Mouse (Mus musculus) forebrain, postnatal 0 days (tissue): ENCODE data around the gene Ccp110. TPM values are rescaled to one million over a fixed set of nuclear protein-coding genes. Genes with fewer than 3 reads are reported as not detected.

Experiments
- ATAC-seq: fragments of 200-750 bp; cut with Nextera tagmentation; 2 replicates; pipeline ENCODE4 v1.8.0; 2017; ENCODE audit warnings: mild to moderate bottlenecking, moderate library complexity
- DNase-seq: peaks from one replicate; pipeline ENCODE4 v3.0.0-alpha.2; 2015
- H3K27ac ChIP-seq: fragments of 300-500 bp; sonication (generic); 2 replicates; pipeline ENCODE4 v1.5.1; 2014; ENCODE audit warnings: low read depth, mild to moderate bottlenecking, antibody characterized with exemption, low read length, moderate library complexity, mixed read lengths
- H3K27me3 ChIP-seq: fragments of 300-500 bp; sonication (generic); 2 replicates; pipeline ENCODE4 v1.6.1; 2014; ENCODE audit warnings: mild to moderate bottlenecking, low read length, mixed read lengths; ENCODE audit not compliant: insufficient read depth
- H3K36me3 ChIP-seq: fragments of 300-500 bp; sonication (generic); 2 replicates; pipeline ENCODE4 v1.6.1; 2014; ENCODE audit warnings: mild to moderate bottlenecking, moderate library complexity; ENCODE audit not compliant: insufficient read depth
- H3K4me1 ChIP-seq: fragments of 300-500 bp; sonication (generic); 2 replicates; pipeline ENCODE4 v1.6.1; 2014; ENCODE audit warnings: antibody characterized with exemption; ENCODE audit not compliant: insufficient read depth
- H3K4me2 ChIP-seq: fragments of 300-500 bp; sonication (generic); 2 replicates; pipeline ENCODE4 v1.6.1; 2014; ENCODE audit warnings: low read depth, mild to moderate bottlenecking, moderate library complexity
- H3K4me3 ChIP-seq: fragments of 300-500 bp; sonication (generic); 2 replicates; pipeline ENCODE4 v1.5.1; 2014; ENCODE audit warnings: low read depth, low read length, mixed read lengths
- H3K9ac ChIP-seq: fragments of 300-500 bp; sonication (generic); 2 replicates; pipeline ENCODE4 v1.6.1; 2014; ENCODE audit warnings: mild to moderate bottlenecking
- H3K9me3 ChIP-seq: fragments of 300-500 bp; sonication (generic); 2 replicates; pipeline ENCODE4 v1.6.1; 2016; ENCODE audit warnings: low read length
- CTCF ChIP-seq: sonication (generic); IDR thresholded peaks from 2 replicates; pipeline ENCODE4 v1.5.1; 2016; ENCODE audit warnings: antibody characterized with exemption, control low read depth, low read depth
- WGBS: fragments of 180-500 bp; shearing (Covaris S2); extraction: QIAGEN DNeasy Blood & Tissue Kit; methylation state at CpG from one replicate; pipeline ENCODE4 v1.1.7; 2014; 5-methylcytosine and 5-hydroxymethylcytosine counted together
- polyA plus RNA-seq: library from polyadenylated mRNA; unstranded; fragments of >200 nt; fragmentation: Nextera tagmentation; extraction: Ambion mirVana; gene quantifications from 2 replicates; pipeline ENCODE4 v1.2.1, GENCODE M21; 2015
- total RNA-seq: library from RNA; depleted of rRNA; stranded (reverse); fragments of >200 nt; gene quantifications from 2 replicates; pipeline ENCODE4 v1.2.3, GENCODE M21; 2014

The Ccp110 gene
- total and polyA plus RNA-seq, 2 experiments from 2014 or later: 13.3 to 33.6 TPM

- Histone ChIP-seq H3K9ac (no peak overlapping the region), H3K27ac (no peak overlapping the region), H3K4me2 (no peak overlapping the region), H3K4me3 (no peak overlapping the region), H3K4me1 (no peaks in the 10 kb centered on the region), H3K27me3 (no peaks in the 10 kb centered on the region), H3K9me3 (no peaks in the 10 kb centered on the region), H3K36me3 (peaks cover 70% of the 10 kb centered on the region)
- TF ChIP-seq CTCF: no peak
- DNase-seq: no peak
- ATAC-seq: no peak
- 94% methylated on average over 6 of the region's 6 CpGs for WGBS
These were observed 16.2 kb upstream of the Ccp110 start for GRCm38 (mm10) chr7:118696146-118696545.

- 80% methylated on average over 4 of the region's 4 CpGs for WGBS
These were observed 15.2 kb upstream of the Ccp110 start for GRCm38 (mm10) chr7:118697168-118697567.

GRCm38 (mm10) chr7:118698882-118699281 is 13.5 kb upstream of the Ccp110 start:
- H3K27me3 ChIP-seq: no peaks in the 10 kb centered on the region
- no peak overlapping the region for H3K27ac ChIP-seq
- no peak overlapping the region for H3K9ac ChIP-seq
- no peaks in the 10 kb centered on the region for H3K9me3 ChIP-seq
- no peak overlapping the region for H3K4me2 ChIP-seq
- H3K36me3 ChIP-seq: peaks cover 48% of the 10 kb centered on the region
- DNase-seq: no peak
- whole genome bisulfite sequencing: 96% methylated on average over 9 of the region's 9 CpGs
- no peak for ATAC-seq
- H3K4me1 ChIP-seq: 0 out of 2 replicates have a peak, but pooled peaks cover 7% of the 10 kb centered on the region
- TF ChIP-seq CTCF: no peak
- H3K4me3 ChIP-seq: no peak overlapping the region

More at GRCm38 (mm10) chr7:118697168-118697567, 15.2 kb upstream of the Ccp110 start:
- Histone ChIP-seq H3K27me3 (no peaks in the 10 kb centered on the region), H3K4me2 (no peak overlapping the region), H3K9ac (no peak overlapping the region), H3K9me3 (no peaks in the 10 kb centered on the region), H3K4me1 (no peaks in the 10 kb centered on the region), H3K4me3 (no peak overlapping the region), H3K27ac (no peak overlapping the region), H3K36me3 (peaks cover 60% of the 10 kb centered on the region)
- no peak for ATAC-seq
- no peak for DNase-seq
- no peak for TF ChIP-seq CTCF

GRCm38 (mm10) chr7:118703144-118703561 is 9.2 kb upstream of the Ccp110 start:
- Histone ChIP-seq H3K4me3 (no peak overlapping the region), H3K27me3 (no peaks in the 10 kb centered on the region), H3K27ac (no peak overlapping the region), H3K9me3 (no peaks in the 10 kb centered on the region), H3K4me2 (no peak overlapping the region), H3K4me1 (peaks cover 22% of the 10 kb centered on the region), H3K36me3 (peaks cover 9% of the 10 kb centered on the region; the same call in 1 of the 2 replicates), H3K9ac (no peak overlapping the region)
- 83% methylated on average over 15 of the region's 15 CpGs for WGBS
- no peak for TF ChIP-seq CTCF
- DNase-seq (no peak), ATAC-seq (no peak)

- peaks cover 22% of the 10 kb centered on the region for H3K4me1 ChIP-seq
- 68% methylated on average over 9 of the region's 9 CpGs for WGBS
- DNase-seq (no peak), ATAC-seq (no peak)
- H3K4me2 ChIP-seq: peak overlapping the region; percentile 63
- 0 out of 2 replicates have a peak overlapping the region, but pooled peaks have one; percentile 94 for H3K27ac ChIP-seq
- H3K36me3 ChIP-seq: no peaks in the 10 kb centered on the region; the same call in 1 of the 2 replicates
- TF ChIP-seq CTCF: no peak
- H3K9ac ChIP-seq: peak overlapping the region; percentile 93
- H3K27me3 ChIP-seq: no peaks in the 10 kb centered on the region
- no peaks in the 10 kb centered on the region for H3K9me3 ChIP-seq
- H3K4me3 ChIP-seq: peak overlapping the region; percentile 86
These were observed 8.1 kb upstream of the Ccp110 start for GRCm38 (mm10) chr7:118704001-118704850.

GRCm38 (mm10) chr7:118705101-118705961 is 7.0 kb upstream of the Ccp110 start, which contains the start of gene Gde1:
TSS of gene Gde1 (minus strand) at chr7:118705778.
- H3K4me3 ChIP-seq: peak within 1 kb of the TSS; percentile 86
- peaks cover 22% of the 10 kb centered on the region for H3K4me1 ChIP-seq
- ATAC-seq (peak; percentile 97), DNase-seq (peak; percentile 93)
- peak; percentile 27 for TF ChIP-seq CTCF
- no peaks in the 10 kb centered on the region for H3K27me3 ChIP-seq
- H3K4me2 ChIP-seq: peak within 1 kb of the TSS; percentile 63
- peak within 1 kb of the TSS; percentile 93 for H3K9ac ChIP-seq
- 2% methylated on average over 65 of the region's 66 CpGs for WGBS
- no peaks in the 10 kb centered on the region; the same call in 1 of the 2 replicates for H3K36me3 ChIP-seq
- H3K27ac ChIP-seq: peak within 1 kb of the TSS; percentile 94
- H3K9me3 ChIP-seq: no peaks in the 10 kb centered on the region
